Mouse (Mus musculus) MEL (cell line): ENCODE data around the gene Gfod1. TPM values are rescaled to one million over a fixed set of nuclear protein-coding genes. Genes with fewer than 3 reads are reported as not detected.

Experiments used
- DNase-seq: peaks from one replicate; pipeline ENCODE4 v3.0.0; 2011; ENCODE audit warnings: low read depth, low spot score
- H3K27ac ChIP-seq: 2 replicates; pipeline ENCODE4 v1.5.1; 2012; ENCODE audit warnings: low read depth, mild to moderate bottlenecking, control low read depth, low read length, moderate library complexity; ENCODE audit not compliant: control insufficient read depth
- H3K27me3 ChIP-seq, 2 experiments: fragments of 150-350 bp in 1 of 2; sonication (generic) in 1 of 2; 2 replicates each; pipeline ENCODE4 v1.6.1; 2012; ENCODE audit warnings: low read length in 2 of 2, mild to moderate bottlenecking in 2 of 2, improper control_type of control experiment in 1 of 2, moderate library complexity in 1 of 2; ENCODE audit not compliant: insufficient read depth in 2 of 2, control insufficient read depth in 1 of 2
- H3K36me3 ChIP-seq, 2 experiments: 2 replicates each; pipeline ENCODE4 v1.6.1; 2012 to 2014; ENCODE audit warnings: low read length in 2 of 2, improper control_type of control experiment in 1 of 2, inconsistent platforms in 1 of 2, mild to moderate bottlenecking in 1 of 2; ENCODE audit not compliant: insufficient read depth in 2 of 2, control insufficient read depth in 1 of 2
- H3K4me1 ChIP-seq, 2 experiments: fragments of 150-350 bp in 1 of 2; sonication (generic) in 1 of 2; 2 replicates each; pipeline ENCODE4 v1.6.1; 2012; ENCODE audit warnings: low read length in 2 of 2, improper control_type of control experiment in 1 of 2, mild to moderate bottlenecking in 1 of 2; ENCODE audit not compliant: insufficient read depth in 2 of 2, control insufficient read depth in 1 of 2
- H3K4me3 ChIP-seq, 2 experiments: fragments of 150-350 bp in 1 of 2; sonication (generic) in 1 of 2; 2 replicates each; pipeline ENCODE4 v1.5.1; 2012; ENCODE audit warnings: low read depth in 2 of 2, low read length in 2 of 2, mild to moderate bottlenecking in 2 of 2, moderate library complexity in 2 of 2, control low read depth in 1 of 2, improper control_type of control experiment in 1 of 2; ENCODE audit not compliant: control insufficient read depth in 1 of 2, insufficient read depth in 1 of 2
- H3K79me2 ChIP-seq: 2 replicates; pipeline ENCODE4 v1.6.1; 2012; ENCODE audit warnings: mild to moderate bottlenecking, low read length, moderate library complexity; ENCODE audit not compliant: control insufficient read depth, poor library complexity, insufficient read depth
- H3K9ac ChIP-seq: 2 replicates; pipeline ENCODE4 v1.6.1; 2012; ENCODE audit warnings: low read depth, mild to moderate bottlenecking, control low read depth, low read length, moderate library complexity; ENCODE audit not compliant: control insufficient read depth, poor library complexity, severe bottlenecking
- H3K9me3 ChIP-seq: fragments of 150-350 bp; sonication (generic); replicated peaks from 2 replicates; pipeline ENCODE4 v1.6.1; 2012; ENCODE audit warnings: mild to moderate bottlenecking, low read length, improper control_type of control experiment, moderate library complexity; ENCODE audit not compliant: insufficient read depth
- CHD1 ChIP-seq: IDR thresholded peaks from 2 replicates; pipeline ENCODE4 v1.6.1; 2012; ENCODE audit warnings: low read depth, mild to moderate bottlenecking, inconsistent platforms, low read length, improper control_type of control experiment
- CTCF ChIP-seq, 3 experiments: IDR thresholded peaks in 2 of 3; conservative IDR thresholded peaks in 1 of 3; 2 replicates each; pipeline ENCODE4 v1.5.1; 2011 to 2012; ENCODE audit warnings: low read length in 3 of 3, low read depth in 2 of 3, mild to moderate bottlenecking in 2 of 3, improper control_type of control experiment in 1 of 3, inconsistent platforms in 1 of 3, mixed read lengths in 1 of 3, moderate library complexity in 1 of 3; ENCODE audit not compliant: control insufficient read depth in 1 of 3, insufficient read depth in 1 of 3, poor library complexity in 1 of 3, severe bottlenecking in 1 of 3
- E2F4 ChIP-seq: IDR thresholded peaks from 2 replicates; pipeline ENCODE4 v1.6.1; 2011; ENCODE audit warnings: low read depth, low read length, improper control_type of control experiment, borderline replicate concordance
- EP300 ChIP-seq, 2 experiments: IDR thresholded peaks; 2 replicates each; pipeline ENCODE4 v1.6.1; 2011; ENCODE audit warnings: improper control_type of control experiment in 2 of 2, low read length in 2 of 2, low read depth in 1 of 2, mild to moderate bottlenecking in 1 of 2
- GATA1 ChIP-seq: IDR thresholded peaks from 2 replicates; pipeline ENCODE4 v1.6.1; 2011; ENCODE audit warnings: low read depth, low read length, improper control_type of control experiment
- MAFK ChIP-seq: IDR thresholded peaks from 2 replicates; pipeline ENCODE4 v1.6.1; 2011; ENCODE audit warnings: low read depth, mild to moderate bottlenecking, low read length, improper control_type of control experiment, borderline replicate concordance
- MAX ChIP-seq: IDR thresholded peaks from 2 replicates; pipeline ENCODE4 v1.6.1; 2011; ENCODE audit warnings: low read length, improper control_type of control experiment
- MEF2A ChIP-seq: IDR thresholded peaks from 2 replicates; pipeline ENCODE4 v1.6.1; 2014; ENCODE audit warnings: low read depth, mild to moderate bottlenecking, inconsistent platforms, low read length, improper control_type of control experiment; ENCODE audit not compliant: poor library complexity, insufficient replicate concordance, severe bottlenecking; ENCODE audit errors: extremely low read depth
- MXI1 ChIP-seq: IDR thresholded peaks from 2 replicates; pipeline ENCODE4 v1.6.1; 2011; ENCODE audit warnings: mild to moderate bottlenecking, low read depth, low read length, improper control_type of control experiment
- POLR2A ChIP-seq, 2 experiments: IDR thresholded peaks; 2 replicates each; pipeline ENCODE4 v1.6.1; 2011 to 2012; ENCODE audit warnings: low read length in 2 of 2, mild to moderate bottlenecking in 2 of 2, control low read depth in 1 of 2, improper control_type of control experiment in 1 of 2, low read depth in 1 of 2, moderate library complexity in 1 of 2; ENCODE audit not compliant: control insufficient read depth in 1 of 2, insufficient read depth in 1 of 2, poor library complexity in 1 of 2
- POLR2AphosphoS5 ChIP-seq: IDR thresholded peaks from 2 replicates; pipeline ENCODE4 v1.6.1; 2012; ENCODE audit warnings: low read depth, borderline replicate concordance, mild to moderate bottlenecking, inconsistent platforms, low read length, moderate library complexity, mixed read lengths
- RAD21 ChIP-seq: IDR thresholded peaks from 2 replicates; pipeline ENCODE4 v1.6.1; 2011; ENCODE audit warnings: mild to moderate bottlenecking, low read depth, low read length, improper control_type of control experiment
- TCF12 ChIP-seq: IDR thresholded peaks from 2 replicates; pipeline ENCODE4 v1.6.1; 2014; ENCODE audit warnings: low read depth, mild to moderate bottlenecking, inconsistent platforms, low read length, improper control_type of control experiment, moderate library complexity
- USF1 ChIP-seq: IDR thresholded peaks from 2 replicates; pipeline ENCODE4 v1.6.1; 2014; ENCODE audit warnings: low read depth, mild to moderate bottlenecking, inconsistent platforms, low read length, improper control_type of control experiment, moderate library complexity
- polyA plus RNA-seq, 2 experiments: library from polyadenylated mRNA; stranded (reverse) in 1 of 2; unstranded in 1 of 2; fragments of >175 nt in 1 of 2; fragments of >200 nt in 1 of 2; gene quantifications; 2 replicates each; pipeline versions ENCODE4 v1.2.1 to v1.2.4; 2012; ENCODE audit warnings: low replicate concordance in 2 of 2, low read depth in 1 of 2; ENCODE audit not compliant: insufficient read length in 2 of 2, insufficient read depth in 1 of 2, missing spikeins in 1 of 2
- total RNA-seq: library from RNA; depleted of rRNA; stranded (reverse); fragments of 300-350 nt; gene quantifications from 2 replicates; pipeline ENCODE4 v1.2.3, GENCODE M21; 2012

Gene Gfod1
- total and polyA plus RNA-seq, 3 experiments, result 0.27 to 0.93 TPM; not detected in 1

GRCm38 (mm10) chr13:43267216-43267615 lies 36.8 kb downstream of the Gfod1 start:
- no peak overlapping the region for H3K9ac ChIP-seq

DNA sequence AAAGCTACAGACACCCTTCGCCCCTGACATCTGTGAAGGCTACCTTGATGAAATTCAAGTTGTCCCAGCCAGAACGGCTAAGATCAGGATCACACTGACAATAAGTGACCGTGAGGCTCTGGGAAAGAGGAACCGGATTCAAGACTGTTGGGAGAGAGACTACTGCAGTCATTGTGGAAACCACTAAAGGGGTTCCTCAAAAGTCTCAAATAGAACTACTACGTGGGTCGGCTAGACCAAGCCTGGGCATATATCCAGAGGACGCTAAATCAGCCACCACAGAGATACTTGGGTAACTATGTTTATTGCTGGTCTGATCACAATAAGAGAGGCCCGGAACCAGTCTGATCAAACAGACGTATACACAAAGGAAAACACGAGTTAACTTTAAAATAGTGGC lies 37.6 kb downstream of the Gfod1 start:
- peak; percentile 75 for DNase-seq
- Histone ChIP-seq H3K79me2 (no peaks in the 10 kb centered on the region), H3K27ac (0 out of 2 replicates have a peak overlapping the region, but pooled peaks have one; percentile 18), H3K4me1 (peaks cover 3 to 13% of the 10 kb centered on the region in 2 experiments), H3K9me3 (no peaks in the 10 kb centered on the region), H3K4me3 (no peak overlapping the region), H3K9ac (no peak overlapping the region), H3K27me3 (no peaks in the 10 kb centered on the region), H3K36me3 (peaks cover 0 to 6% of the 10 kb centered on the region in 2 experiments; a peak in 2 of 4 replicates)
- TF ChIP-seq TCF12 (0 out of 2 replicates have a peak, but pooled peaks have one; percentile 21), CHD1 (no peak), POLR2A (IDR thresholded peaks at IDR 0.05; ENCODE audit: control insufficient read depth in 1 of 2, insufficient read depth in 1 of 2, low read depth in 1 of 2, low read length in 2 of 2, poor library complexity in 1 of 2) (no peak), EP300 (IDR thresholded peaks at IDR 0.05; ENCODE audit: low read depth in 1 of 2, low read length in 2 of 2) (peak; percentile 14 to 55; a peak in 3 of 4 replicates), MEF2A (no peak), MAFK (no peak), E2F4 (no peak)

More at GRCm38 (mm10) chr13:43267216-43267615, 36.8 kb downstream of the Gfod1 start:
- DNase-seq, result no peak
- peaks cover 0 to 7% of the 10 kb centered on the region in 2 experiments; a peak in 3 of 4 replicates for H3K4me1 ChIP-seq
- no peaks in the 10 kb centered on the region; a peak in 1 of 4 replicates for H3K27me3 ChIP-seq
- H3K4me3 ChIP-seq, result no peak overlapping the region
- TF ChIP-seq USF1, result no peak
- no peak for TF ChIP-seq MAX
- TF ChIP-seq EP300 (IDR thresholded peaks at IDR 0.05; ENCODE audit: low read depth in 1 of 2, low read length in 2 of 2), result no peak
- no peak for TF ChIP-seq POLR2A (IDR thresholded peaks at IDR 0.05; ENCODE audit: control insufficient read depth in 1 of 2, insufficient read depth in 1 of 2, low read depth in 1 of 2, low read length in 2 of 2, poor library complexity in 1 of 2)
- no peak for TF ChIP-seq CTCF (IDR thresholded peaks at IDR 0.05 in 2 of 3, conservative IDR thresholded peaks at IDR 0.05 in 1 of 3; ENCODE audit: control insufficient read depth in 1 of 3, insufficient read depth in 1 of 3, low read depth in 2 of 3, low read length in 3 of 3, poor library complexity in 1 of 3, severe bottlenecking in 1 of 3)
- TF ChIP-seq RAD21, result no peak
- no peak for TF ChIP-seq TCF12
- no peak for TF ChIP-seq MXI1
- TF ChIP-seq MEF2A, result no peak
- TF ChIP-seq E2F4, result no peak
- TF ChIP-seq GATA1, result no peak
- no peak for TF ChIP-seq POLR2AphosphoS5
- H3K27ac ChIP-seq, result no peak overlapping the region
- no peaks in the 10 kb centered on the region for H3K9me3 ChIP-seq
- no peaks in the 10 kb centered on the region for H3K79me2 ChIP-seq
- H3K36me3 ChIP-seq, result peaks cover 0 to 3% of the 10 kb centered on the region in 2 experiments; a peak in 2 of 4 replicates
